Mouse (Mus musculus): Measurements from ENCODE around the gene Capzb. TPM values are rescaled to one million over a fixed set of nuclear protein-coding genes. Genes with fewer than 3 reads are reported as not detected.

The Capzb gene
- 244 and 249 TPM in 2 replicates for polyA plus RNA-seq (2014; fragmentation: Nextera tagmentation; extraction: Ambion mirVana)

DNA sequence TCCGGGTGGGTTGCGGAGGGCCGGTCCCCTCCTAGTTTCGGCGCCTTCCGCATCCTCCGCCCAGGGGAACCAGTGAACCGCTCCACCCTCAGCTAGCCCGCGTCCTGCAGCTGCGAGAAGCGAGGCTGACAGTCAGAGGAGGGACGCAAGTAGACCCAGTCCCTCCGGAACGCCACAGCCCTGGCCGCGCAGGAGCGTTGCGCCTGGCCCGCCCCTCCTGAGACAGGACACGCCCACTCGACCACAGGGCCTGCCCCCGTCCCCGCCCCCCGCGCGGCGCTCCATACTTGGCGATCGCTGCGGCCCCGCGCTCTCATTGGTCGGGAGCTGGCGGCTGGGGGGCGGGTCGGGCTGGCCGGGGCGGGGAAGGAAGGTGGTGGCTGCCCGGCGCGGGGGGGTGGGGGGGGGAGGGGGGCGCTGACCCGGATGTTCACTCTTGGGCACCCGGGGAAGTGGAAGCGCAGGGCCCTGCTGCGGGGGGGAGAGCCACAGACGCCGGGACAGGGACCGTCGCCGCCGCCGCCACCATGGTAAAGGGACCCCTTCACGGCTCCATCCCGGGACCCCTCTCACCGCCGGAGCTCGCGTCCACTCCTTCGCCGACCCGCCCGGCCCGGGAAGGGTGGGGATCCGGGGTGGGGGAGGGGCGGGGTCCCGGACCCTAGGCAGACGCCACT is at the start of gene Capzb:
Gene Capzb (plus strand): TSS at position 401 of the 677 bp plus-strand sequence.
- Histone ChIP-seq H3K36me3 (ENCODE audit: control insufficient read depth, insufficient read depth, low read length) (no peaks in the 10 kb centered on the region), H3K4me2 (peak within 1 kb of the TSS; percentile 72), H3K27me3 (ENCODE audit: control insufficient read depth, insufficient read depth, low read length) (no peaks in the 10 kb centered on the region), H3K9ac (ENCODE audit: low read length) (peak within 1 kb of the TSS; percentile 89), H3K27ac (ENCODE audit: low read depth, low read length) (peak within 1 kb of the TSS; percentile 65; the same call in 1 of the 2 replicates), H3K9me3 (ENCODE audit: control insufficient read depth, low read length) (no peaks in the 10 kb centered on the region), H3K4me1 (ENCODE audit: control insufficient read depth, insufficient read depth, low read length) (peaks cover 25% of the 10 kb centered on the region), H3K4me3 (ENCODE audit: low read depth, low read length) (peak within 1 kb of the TSS; percentile 96)
- DNase-seq (ENCODE audit: low spot score, missing footprints) (peak; percentile 99), ATAC-seq (ENCODE audit: low FRiP score) (peak; percentile 99)
- under 1% methylated on average over 51 of the region's 69 CpGs for WGBS

DNA sequence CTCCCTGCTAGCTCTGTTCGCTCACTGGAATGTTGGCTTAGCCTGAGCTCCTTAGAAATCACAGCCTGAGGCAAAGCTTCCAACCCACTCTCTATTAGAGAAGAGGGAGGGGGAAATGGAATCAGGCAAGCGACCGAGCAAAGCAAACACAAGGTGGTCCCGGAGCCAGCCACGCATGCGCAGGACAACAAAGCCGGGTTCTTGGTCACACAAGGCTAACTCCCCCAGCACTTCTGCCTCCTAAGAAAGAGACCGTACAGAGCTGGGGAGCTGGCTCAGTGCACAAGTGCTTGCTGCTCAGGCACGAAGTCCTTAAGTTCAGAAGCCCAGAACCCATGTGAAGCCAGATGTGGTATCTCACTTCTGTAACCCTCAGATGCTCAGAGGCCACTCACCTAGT is 49.7 kb upstream of the Capzb start:
- H3K4me1 ChIP-seq (ENCODE audit: control insufficient read depth, insufficient read depth, low read length) = peaks cover 4% of the 10 kb centered on the region
- H3K27ac ChIP-seq (ENCODE audit: low read depth, low read length) = no peak overlapping the region
- H3K36me3 ChIP-seq (ENCODE audit: control insufficient read depth, insufficient read depth, low read length) = no peaks in the 10 kb centered on the region
- H3K27me3 ChIP-seq (ENCODE audit: control insufficient read depth, insufficient read depth, low read length) = no peaks in the 10 kb centered on the region
- no peak overlapping the region for H3K4me3 ChIP-seq (ENCODE audit: low read depth, low read length)
- peak overlapping the region; percentile 28; the same call in 1 of the 2 replicates for H3K9ac ChIP-seq (ENCODE audit: low read length)
- ATAC-seq (ENCODE audit: low FRiP score) = no peak
- WGBS = 24% methylated on average over 9 of the region's 9 CpGs
- peak; percentile 90 for DNase-seq (ENCODE audit: low spot score, missing footprints)
- H3K9me3 ChIP-seq (ENCODE audit: control insufficient read depth, low read length) = no peaks in the 10 kb centered on the region
- 0 out of 2 replicates have a peak overlapping the region, but pooled peaks have one; percentile 13 for H3K4me2 ChIP-seq

DNA sequence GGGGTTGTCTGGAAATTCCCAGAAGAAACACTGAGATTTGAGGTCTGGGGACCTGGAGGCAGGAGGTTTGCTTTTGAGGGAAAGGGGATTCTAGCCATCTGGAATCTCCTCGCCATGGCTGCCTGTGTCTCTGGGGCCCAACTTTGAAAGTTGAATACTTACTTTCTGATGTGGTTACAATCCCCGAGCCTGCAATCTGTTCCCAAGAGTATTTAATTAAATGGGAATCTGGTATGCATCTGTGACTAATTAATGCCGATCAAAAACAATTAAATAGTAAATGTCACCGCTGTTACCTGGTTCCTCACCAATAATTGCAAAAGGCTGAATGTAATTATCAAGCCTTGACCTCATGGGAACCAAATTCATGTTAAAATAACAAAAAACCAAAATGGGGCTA is 48.1 kb upstream of the Capzb start:
- ATAC-seq (ENCODE audit: low FRiP score) (no peak), DNase-seq (ENCODE audit: low spot score, missing footprints) (no peak)
- peaks cover 4% of the 10 kb centered on the region for H3K4me1 ChIP-seq (ENCODE audit: control insufficient read depth, insufficient read depth, low read length)
- H3K9ac ChIP-seq (ENCODE audit: low read length) = no peak overlapping the region
- no peak overlapping the region for H3K4me2 ChIP-seq
- no peak overlapping the region for H3K4me3 ChIP-seq (ENCODE audit: low read depth, low read length)
- no peaks in the 10 kb centered on the region for H3K36me3 ChIP-seq (ENCODE audit: control insufficient read depth, insufficient read depth, low read length)
- 86% methylated on average over 4 of the region's 4 CpGs for WGBS
- H3K27ac ChIP-seq (ENCODE audit: low read depth, low read length) = no peak overlapping the region
- H3K27me3 ChIP-seq (ENCODE audit: control insufficient read depth, insufficient read depth, low read length) = no peaks in the 10 kb centered on the region
- H3K9me3 ChIP-seq (ENCODE audit: control insufficient read depth, low read length) = no peaks in the 10 kb centered on the region

DNA sequence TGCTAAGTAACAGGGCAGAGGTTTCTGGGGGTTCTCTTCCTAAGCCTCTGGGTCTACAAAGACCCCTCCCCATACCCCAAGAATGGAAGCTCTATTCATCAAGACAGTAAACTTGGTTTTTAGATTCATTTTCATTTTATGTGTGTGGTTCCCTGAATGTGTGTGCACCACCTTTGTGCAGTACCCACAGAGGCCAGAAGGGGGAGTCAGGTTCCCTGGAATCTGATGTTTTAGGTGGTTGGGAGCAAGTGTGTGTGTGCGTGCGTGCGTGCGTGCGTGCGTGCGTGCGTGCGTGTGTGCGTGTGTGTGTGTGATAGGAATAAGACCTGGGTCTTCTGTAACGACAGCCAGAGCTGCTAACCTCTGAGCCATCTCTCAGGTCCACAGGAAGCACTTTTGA is 47.5 kb upstream of the Capzb start:
- Histone ChIP-seq H3K4me1 (ENCODE audit: control insufficient read depth, insufficient read depth, low read length) (peaks cover 4% of the 10 kb centered on the region), H3K4me3 (ENCODE audit: low read depth, low read length) (no peak overlapping the region), H3K36me3 (ENCODE audit: control insufficient read depth, insufficient read depth, low read length) (no peaks in the 10 kb centered on the region), H3K9ac (ENCODE audit: low read length) (no peak overlapping the region), H3K27me3 (ENCODE audit: control insufficient read depth, insufficient read depth, low read length) (no peaks in the 10 kb centered on the region), H3K9me3 (ENCODE audit: control insufficient read depth, low read length) (no peaks in the 10 kb centered on the region), H3K27ac (ENCODE audit: low read depth, low read length) (no peak overlapping the region), H3K4me2 (no peak overlapping the region)
- ATAC-seq (ENCODE audit: low FRiP score) (no peak), DNase-seq (ENCODE audit: low spot score, missing footprints) (no peak)
- WGBS = 94% methylated on average over 11 of the region's 11 CpGs

DNA sequence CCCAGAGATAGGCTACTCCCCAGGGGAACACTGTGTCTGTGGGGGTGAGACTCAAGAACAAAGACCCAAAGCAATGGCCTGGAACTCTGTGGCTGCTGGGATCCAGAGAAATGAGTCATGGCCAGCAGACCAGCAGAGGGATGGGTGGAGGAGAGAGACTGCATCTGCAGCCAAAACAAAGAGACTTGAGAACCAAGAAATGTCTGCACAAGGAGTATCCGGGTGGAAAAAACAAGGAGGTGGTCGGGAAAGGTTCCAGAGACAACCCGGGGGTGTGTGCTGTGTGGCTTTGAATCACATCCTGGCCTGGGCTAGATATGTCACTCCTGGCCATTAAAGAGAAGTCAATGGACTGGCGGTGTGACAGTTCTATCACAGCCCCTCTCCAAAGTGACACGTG is 45.9 kb upstream of the Capzb start:
- ATAC-seq (ENCODE audit: low FRiP score) = no peak
- H3K27me3 ChIP-seq (ENCODE audit: control insufficient read depth, insufficient read depth, low read length) = no peaks in the 10 kb centered on the region
- no peak overlapping the region for H3K9ac ChIP-seq (ENCODE audit: low read length)
- no peak overlapping the region for H3K27ac ChIP-seq (ENCODE audit: low read depth, low read length)
- peaks cover 4% of the 10 kb centered on the region for H3K4me1 ChIP-seq (ENCODE audit: control insufficient read depth, insufficient read depth, low read length)
- no peaks in the 10 kb centered on the region for H3K36me3 ChIP-seq (ENCODE audit: control insufficient read depth, insufficient read depth, low read length)
- 88% methylated on average over 5 of the region's 5 CpGs for WGBS
- no peak overlapping the region for H3K4me2 ChIP-seq
- DNase-seq (ENCODE audit: low spot score, missing footprints) = no peak
- H3K9me3 ChIP-seq (ENCODE audit: control insufficient read depth, low read length) = no peaks in the 10 kb centered on the region
- H3K4me3 ChIP-seq (ENCODE audit: low read depth, low read length) = no peak overlapping the region

DNA sequence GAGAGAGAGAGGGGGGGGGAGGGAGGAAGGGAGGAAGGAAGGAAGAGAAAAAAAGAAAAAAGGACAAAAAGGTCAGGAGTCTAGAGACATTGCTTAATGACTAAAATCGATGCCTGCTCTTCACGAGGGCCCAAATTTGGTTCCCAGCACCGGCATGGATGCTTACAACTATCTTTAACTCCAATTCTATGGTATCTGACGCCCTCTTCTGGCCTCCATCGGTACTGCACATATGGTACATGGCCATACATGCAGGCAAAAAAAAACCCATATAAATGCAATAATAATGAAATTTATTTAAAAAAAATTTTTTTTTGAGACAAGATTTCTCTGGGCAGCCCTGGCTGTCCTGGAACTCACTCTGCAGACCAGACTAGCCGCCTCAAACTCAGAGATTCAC is 41.3 kb upstream of the Capzb start:
- Histone ChIP-seq H3K9ac (ENCODE audit: low read length) (no peak overlapping the region), H3K36me3 (ENCODE audit: control insufficient read depth, insufficient read depth, low read length) (no peaks in the 10 kb centered on the region), H3K4me2 (no peak overlapping the region), H3K4me3 (ENCODE audit: low read depth, low read length) (no peak overlapping the region), H3K27me3 (ENCODE audit: control insufficient read depth, insufficient read depth, low read length) (no peaks in the 10 kb centered on the region), H3K4me1 (ENCODE audit: control insufficient read depth, insufficient read depth, low read length) (no peaks in the 10 kb centered on the region), H3K27ac (ENCODE audit: low read depth, low read length) (no peak overlapping the region), H3K9me3 (ENCODE audit: control insufficient read depth, low read length) (no peaks in the 10 kb centered on the region)
- no peak for DNase-seq (ENCODE audit: low spot score, missing footprints)
- no peak for ATAC-seq (ENCODE audit: low FRiP score)
- 67% methylated on average over 6 of the region's 6 CpGs for WGBS

DNA sequence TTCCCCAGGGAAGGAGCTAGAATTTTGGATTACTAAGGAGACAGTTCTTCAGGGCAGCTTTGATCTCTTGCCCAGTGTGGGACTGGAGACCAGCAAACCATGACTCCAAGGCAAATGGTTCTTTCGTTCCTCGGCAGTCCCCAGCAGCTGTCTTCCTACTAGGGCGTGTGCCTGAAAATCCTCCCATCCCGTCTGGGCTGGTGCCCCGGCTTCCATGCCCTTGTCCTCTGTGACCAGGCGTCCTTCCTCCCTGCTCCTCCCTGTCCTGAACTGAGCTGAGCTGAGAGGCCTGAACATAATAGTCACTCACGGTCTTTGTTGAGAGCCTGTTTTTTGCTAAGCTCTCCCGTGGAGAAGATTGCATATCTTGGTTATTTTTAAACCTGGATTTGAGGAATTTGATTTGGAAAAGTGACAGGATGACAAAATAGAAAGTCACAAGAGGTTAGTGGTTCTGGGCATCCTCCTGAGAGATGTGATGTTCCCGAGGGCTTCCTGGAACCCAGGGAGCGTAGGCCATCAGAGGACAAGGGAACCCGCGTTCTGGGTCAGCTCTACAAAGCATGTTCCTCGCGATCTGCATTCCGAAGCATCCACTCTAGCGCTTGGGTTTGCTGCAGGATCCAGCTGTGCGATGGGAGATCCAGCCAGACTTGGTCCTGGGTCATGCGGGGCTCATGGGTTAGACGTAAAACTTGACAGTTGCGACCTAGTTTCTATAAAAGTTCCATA is 38.0 kb upstream of the Capzb start:
- H3K27me3 ChIP-seq (ENCODE audit: control insufficient read depth, insufficient read depth, low read length) = no peaks in the 10 kb centered on the region
- H3K4me1 ChIP-seq (ENCODE audit: control insufficient read depth, insufficient read depth, low read length) = no peaks in the 10 kb centered on the region
- H3K9me3 ChIP-seq (ENCODE audit: control insufficient read depth, low read length) = no peaks in the 10 kb centered on the region
- no peak overlapping the region for H3K4me2 ChIP-seq
- no peak overlapping the region for H3K9ac ChIP-seq (ENCODE audit: low read length)
- ATAC-seq (ENCODE audit: low FRiP score) (no peak), DNase-seq (ENCODE audit: low spot score, missing footprints) (no peak)
- no peak overlapping the region for H3K4me3 ChIP-seq (ENCODE audit: low read depth, low read length)
- WGBS = 84% methylated on average over 20 of the region's 20 CpGs
- no peak overlapping the region for H3K27ac ChIP-seq (ENCODE audit: low read depth, low read length)
- no peaks in the 10 kb centered on the region for H3K36me3 ChIP-seq (ENCODE audit: control insufficient read depth, insufficient read depth, low read length)

DNA sequence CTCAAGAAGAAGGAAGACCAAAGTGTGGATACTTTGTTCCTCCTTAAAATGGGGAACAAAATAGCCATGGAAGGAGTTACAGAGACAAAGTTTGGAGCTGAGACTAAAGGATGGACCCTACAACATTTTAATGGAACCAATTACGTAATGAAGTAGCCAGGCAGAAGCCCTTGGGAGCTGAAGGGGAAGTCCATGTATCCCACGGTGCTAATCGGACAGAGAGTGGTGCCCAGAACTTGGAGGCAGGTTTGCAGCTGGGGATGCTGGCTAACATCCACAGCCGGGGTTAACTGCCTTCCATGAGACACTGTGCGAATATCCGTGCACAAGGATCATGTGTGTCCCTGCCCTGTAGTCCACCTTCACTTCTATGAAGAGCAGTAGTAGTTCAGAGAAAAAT is 36.2 kb upstream of the Capzb start:
- Histone ChIP-seq H3K4me3 (ENCODE audit: low read depth, low read length) (no peak overlapping the region), H3K4me1 (ENCODE audit: control insufficient read depth, insufficient read depth, low read length) (no peaks in the 10 kb centered on the region), H3K9me3 (ENCODE audit: control insufficient read depth, low read length) (no peaks in the 10 kb centered on the region), H3K27me3 (ENCODE audit: control insufficient read depth, insufficient read depth, low read length) (no peaks in the 10 kb centered on the region), H3K9ac (ENCODE audit: low read length) (no peak overlapping the region), H3K4me2 (no peak overlapping the region), H3K36me3 (ENCODE audit: control insufficient read depth, insufficient read depth, low read length) (no peaks in the 10 kb centered on the region), H3K27ac (ENCODE audit: low read depth, low read length) (no peak overlapping the region)
- DNase-seq (ENCODE audit: low spot score, missing footprints) = no peak
- ATAC-seq (ENCODE audit: low FRiP score) = no peak
- 91% methylated on average over 6 of the region's 6 CpGs for WGBS

DNA sequence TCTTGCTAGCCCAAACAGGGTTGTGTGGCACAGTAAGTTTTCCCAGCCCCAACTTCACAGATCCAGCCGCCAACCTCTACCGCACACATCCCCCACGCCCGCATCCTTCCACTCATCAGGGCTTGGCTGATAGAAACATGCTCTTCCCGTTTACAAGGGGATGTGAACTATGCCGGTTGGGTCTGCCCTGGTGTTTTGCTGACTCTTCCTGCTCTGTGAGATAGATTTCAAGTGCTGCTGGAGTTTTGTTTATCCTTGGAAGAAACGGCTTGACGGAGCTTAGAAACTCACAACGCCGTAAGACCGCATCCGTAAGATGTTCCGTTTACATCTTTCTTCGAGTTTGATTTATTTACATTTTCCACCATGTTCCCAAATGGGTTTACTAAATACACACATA is 34.3 kb upstream of the Capzb start:
- no peaks in the 10 kb centered on the region for H3K27me3 ChIP-seq (ENCODE audit: control insufficient read depth, insufficient read depth, low read length)
- no peak overlapping the region for H3K4me2 ChIP-seq
- no peaks in the 10 kb centered on the region for H3K36me3 ChIP-seq (ENCODE audit: control insufficient read depth, insufficient read depth, low read length)
- H3K9me3 ChIP-seq (ENCODE audit: control insufficient read depth, low read length) = no peaks in the 10 kb centered on the region
- DNase-seq (ENCODE audit: low spot score, missing footprints) (no peak), ATAC-seq (ENCODE audit: low FRiP score) (no peak)
- WGBS = 91% methylated on average over 14 of the region's 14 CpGs
- H3K9ac ChIP-seq (ENCODE audit: low read length) = no peak overlapping the region
- no peak overlapping the region for H3K27ac ChIP-seq (ENCODE audit: low read depth, low read length)
- H3K4me3 ChIP-seq (ENCODE audit: low read depth, low read length) = no peak overlapping the region
- no peaks in the 10 kb centered on the region for H3K4me1 ChIP-seq (ENCODE audit: control insufficient read depth, insufficient read depth, low read length)
